Mouse (Mus musculus): ENCODE data around the gene Tatdn2.
A peak's percentile ranks its signal among the peaks of the same experiment; 100 is the strongest.
"Not testable (repeated sequence)": the region's sequence is repeated elsewhere in the genome, so short reads cannot be mapped to it uniquely, and the experiment has no call there.

The Tatdn2 gene

DNA sequence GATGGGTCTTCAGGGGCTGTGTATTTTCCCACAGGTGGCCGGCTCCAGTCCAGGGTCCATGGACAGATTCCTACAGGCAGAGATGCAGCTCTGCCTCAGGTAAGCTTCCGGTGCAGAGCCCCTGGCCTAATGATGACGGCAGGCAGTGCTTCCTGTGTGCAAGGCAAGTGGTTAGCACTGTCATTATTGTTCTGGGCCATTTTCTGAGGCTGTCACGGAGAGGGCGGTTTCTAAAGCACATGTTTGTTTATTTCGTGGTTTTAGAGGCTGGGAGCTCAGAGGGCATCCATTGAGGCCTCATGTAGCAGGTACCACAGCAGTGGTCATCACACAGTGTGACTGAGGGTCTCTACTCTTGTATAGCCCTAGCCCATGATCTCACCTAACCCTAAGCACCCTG is 23.9 kb upstream of the Tatdn2 start:
- no peak for DNase-seq

DNA sequence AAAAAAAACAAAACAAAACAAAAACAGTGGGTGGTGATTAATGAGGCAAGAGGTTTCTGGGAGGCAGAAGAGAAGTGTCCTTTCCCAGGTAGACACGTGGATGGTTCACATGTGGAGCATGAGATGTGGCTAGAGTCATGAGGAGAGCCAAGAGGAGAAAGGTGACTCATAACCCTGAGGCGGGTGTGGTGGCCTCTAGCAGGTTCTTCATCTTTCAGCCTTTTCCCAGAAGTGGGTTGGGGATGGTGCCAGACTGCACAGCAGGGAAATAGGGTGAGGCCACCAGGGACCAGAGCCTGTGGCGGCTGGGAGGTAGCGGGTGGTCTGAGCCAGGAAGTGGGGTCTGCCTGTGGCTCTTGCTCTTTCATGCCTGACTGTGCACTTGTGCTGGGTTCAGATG is 21.6 kb upstream of the Tatdn2 start:
- DNase-seq: no peak

DNA sequence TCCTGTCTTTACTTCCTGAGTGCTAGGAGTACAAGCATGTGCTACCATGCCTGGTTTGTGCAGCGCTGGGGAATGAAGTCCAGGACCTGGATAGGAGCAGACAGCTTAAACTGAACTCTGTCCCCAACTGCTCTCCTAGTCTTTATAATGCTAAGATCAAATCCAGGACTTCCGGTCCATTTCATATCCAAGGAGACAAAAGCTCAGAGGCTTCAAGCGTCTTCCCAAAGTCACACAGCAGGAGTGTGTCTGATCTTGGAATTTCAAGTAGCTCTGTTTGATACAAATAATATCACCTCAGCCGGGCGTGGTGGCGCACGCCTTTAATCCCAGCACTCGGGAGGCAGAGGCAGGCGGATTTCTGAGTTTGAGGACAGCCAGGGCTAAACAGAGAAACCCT is 20.9 kb upstream of the Tatdn2 start:
- no peak for DNase-seq

DNA sequence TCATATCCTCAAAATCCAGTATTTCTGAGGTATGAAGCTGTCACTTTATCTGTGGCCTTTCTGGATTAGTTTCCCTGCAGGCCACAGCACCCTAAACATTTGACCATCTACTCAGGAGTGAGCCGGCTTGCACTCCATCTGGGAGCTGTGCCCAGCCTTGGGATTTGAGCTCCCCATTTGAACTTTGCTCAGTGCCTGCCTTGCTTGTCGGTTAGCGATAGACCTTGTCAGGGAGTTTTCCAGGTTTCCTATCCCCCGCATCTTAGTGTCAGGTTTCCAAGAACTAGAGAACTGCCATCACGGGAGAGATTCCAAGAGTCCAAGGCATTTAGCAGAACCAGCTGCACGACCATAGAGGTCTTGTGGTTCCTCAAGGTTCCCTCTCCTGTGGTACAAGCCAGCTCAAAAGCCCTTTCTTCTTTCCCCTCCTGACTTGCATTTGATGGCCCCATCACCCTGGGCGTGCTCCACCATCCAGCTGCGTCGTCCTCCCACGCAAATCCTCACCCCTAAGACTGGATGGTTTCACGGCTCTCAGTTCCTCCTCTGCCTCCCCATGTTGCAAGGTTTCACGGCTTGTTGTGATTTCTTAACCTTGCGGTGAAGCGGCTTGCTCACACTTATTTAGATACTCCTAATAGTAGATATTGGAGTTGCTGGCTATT is 19.6 kb upstream of the Tatdn2 start:
- DNase-seq: peak; percentile 88

DNA sequence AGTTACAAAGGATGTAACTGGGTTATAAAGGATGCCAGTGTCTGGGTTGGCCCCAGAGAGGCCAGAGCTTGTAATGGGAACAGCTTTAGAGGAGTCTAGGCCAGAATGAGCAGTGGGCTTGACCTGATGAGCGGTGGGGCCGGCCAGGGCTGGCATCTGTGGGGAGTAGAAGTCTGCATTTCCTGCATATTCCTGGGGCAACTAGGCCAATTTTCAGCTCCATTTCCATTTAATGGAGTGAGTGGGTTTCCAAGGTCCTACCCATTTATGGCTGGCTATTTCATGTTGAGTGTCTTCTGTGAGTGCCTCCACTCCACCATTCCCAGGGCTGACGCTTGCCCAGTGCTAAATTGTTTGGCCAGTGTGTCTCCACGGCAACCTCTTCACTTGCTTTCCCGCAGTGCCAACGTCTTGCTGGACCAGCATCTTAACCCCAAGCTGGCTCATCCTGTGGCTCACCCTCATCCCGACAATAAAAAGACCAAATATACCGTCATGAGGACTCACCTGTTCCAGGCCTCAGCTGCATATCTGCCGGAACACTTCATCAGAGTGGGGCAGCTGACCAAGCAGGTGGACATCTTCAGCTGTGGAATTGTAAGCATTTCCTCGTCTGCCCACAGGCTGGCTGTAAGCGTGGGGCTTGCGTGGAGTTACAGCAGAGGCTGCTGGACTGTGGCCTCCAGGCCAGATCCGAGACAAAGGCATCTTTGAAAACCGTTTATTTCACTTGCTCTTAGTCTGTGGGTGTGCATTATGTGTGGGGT is 18.4 kb upstream of the Tatdn2 start:
- no peak for DNase-seq

DNA sequence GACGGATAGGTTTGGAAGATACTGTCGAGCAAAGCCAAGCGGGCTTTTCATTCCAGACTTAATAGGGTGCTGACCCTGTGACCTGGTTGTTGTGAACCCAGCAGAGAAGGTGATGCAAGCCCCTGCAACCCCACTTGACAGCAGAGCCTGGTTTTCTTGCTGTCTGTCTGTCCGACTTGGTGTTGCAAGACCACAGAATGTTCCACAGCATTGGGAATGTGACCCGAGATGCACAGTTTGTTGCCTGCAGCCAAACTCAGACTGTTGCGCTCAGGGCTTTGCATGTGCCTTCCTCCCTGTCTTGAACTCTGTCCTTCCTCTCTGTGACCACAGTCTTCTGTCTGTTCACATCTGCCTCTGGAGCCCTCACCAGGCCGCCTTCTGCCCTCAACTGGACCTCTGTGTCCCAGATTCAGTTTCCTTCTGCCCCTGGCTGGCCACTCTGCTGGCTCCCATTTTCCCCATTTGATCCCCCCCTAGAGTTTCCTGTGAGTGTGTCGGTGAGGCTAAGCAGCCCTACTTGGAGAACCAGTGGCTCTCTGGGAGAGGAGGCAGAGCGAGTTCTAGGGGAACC is 16.8 kb upstream of the Tatdn2 start:
- DNase-seq: no peak

DNA sequence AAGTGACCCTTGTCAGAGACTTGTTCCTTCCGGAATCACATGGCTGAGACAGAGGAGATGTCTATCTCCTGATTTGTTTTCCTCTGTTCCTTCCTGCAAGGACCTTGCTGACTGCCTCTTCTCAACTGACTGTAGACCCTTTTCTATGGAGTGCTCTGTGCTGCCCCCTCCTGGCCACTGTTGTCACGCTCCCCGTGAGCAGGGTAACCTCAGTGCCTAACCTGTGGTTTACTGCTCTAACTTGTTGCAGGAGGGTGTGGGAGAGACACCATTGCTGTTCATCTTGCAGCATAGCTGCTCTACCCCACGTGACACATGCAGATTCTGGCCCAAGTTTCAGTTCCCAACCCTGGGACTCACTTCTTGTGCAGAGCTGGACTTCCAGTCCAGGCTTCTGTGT is 15.6 kb upstream of the Tatdn2 start:
- DNase-seq: peak; percentile 88

DNA sequence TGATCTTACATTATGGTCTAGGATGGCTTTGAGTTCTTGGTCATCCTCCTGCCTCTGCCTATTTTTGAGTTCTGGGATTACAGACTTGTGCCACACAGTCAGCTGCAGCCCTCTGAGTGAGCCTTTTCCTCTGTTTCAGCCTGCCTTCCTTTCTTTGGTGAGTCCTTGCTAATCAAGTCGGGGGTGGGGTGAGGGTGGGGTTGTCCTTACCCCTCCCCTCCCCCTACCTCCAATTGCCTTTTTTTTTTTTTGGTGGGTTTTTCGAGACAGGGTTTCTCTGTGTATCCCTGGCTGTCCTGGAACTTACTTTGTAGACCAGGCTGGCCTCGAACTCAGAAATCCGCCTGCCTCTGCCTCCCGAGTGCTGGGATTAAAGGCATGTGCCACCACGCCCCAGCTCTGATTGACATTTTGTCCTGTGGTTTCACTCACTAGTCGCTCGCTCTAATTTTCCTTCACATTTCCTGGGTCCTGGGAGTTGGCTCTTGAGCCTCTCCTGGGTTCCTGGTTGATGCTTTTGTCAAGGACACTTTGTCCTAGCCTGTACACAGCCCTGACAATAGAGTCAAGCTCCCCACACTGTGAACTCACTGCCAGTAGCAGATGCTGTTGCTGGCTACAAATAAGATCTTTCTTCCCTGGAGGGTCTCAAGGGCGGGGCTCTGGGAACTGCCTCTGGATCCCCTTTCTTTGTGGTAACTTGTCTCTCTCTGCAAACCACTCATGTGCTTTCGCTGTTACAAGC is 13.6 kb upstream of the Tatdn2 start:
- DNase-seq: no peak

DNA sequence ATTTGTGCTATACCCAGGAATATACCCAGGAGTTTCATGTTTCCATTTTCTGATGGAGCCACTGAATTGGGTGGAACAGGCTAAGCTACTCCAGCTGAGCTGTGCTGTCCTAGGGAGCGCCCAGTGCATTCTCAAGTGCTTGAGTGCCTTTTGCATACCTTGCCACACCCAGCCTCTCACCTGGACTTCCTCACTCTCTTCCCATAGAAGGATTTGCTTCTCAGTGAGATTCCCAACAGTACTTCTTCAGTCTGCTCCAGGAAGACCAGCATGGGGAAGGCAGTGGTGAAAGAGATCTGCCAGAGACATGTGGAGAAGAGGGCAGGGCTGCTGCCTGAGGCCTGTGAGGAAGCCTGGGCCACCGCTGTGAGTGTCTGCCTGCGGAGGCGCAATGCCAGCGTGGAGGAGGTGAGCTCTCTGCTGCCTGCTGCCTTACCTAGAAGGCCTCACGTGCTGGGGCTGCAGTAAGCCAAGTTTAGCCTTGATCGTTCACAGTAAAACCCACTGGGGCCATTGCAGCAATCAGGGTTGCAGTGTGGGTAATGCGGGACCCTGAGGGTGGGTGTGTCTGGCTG is 10.2 kb upstream of the Tatdn2 start:
- no peak for DNase-seq

DNA sequence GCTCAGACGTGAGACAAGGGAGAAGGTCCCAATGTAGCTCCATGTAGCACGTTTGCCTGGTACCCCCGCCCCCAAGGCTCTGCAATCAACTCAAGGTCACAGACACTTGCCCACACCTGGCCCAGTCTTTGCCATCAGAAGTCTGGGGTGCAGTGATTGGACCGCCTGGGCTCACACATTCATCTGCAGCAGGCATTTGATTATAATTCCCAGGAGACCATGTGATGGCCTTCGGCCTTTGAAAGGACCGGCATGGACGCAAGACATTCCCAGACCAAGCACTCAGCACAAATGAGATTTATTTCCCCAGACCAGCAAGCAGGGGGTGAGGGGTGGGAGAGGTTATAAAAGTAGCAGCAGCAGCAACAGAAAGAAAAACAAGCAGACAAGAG is 6.8 kb upstream of the Tatdn2 start:
- DNase-seq: no peak

DNA sequence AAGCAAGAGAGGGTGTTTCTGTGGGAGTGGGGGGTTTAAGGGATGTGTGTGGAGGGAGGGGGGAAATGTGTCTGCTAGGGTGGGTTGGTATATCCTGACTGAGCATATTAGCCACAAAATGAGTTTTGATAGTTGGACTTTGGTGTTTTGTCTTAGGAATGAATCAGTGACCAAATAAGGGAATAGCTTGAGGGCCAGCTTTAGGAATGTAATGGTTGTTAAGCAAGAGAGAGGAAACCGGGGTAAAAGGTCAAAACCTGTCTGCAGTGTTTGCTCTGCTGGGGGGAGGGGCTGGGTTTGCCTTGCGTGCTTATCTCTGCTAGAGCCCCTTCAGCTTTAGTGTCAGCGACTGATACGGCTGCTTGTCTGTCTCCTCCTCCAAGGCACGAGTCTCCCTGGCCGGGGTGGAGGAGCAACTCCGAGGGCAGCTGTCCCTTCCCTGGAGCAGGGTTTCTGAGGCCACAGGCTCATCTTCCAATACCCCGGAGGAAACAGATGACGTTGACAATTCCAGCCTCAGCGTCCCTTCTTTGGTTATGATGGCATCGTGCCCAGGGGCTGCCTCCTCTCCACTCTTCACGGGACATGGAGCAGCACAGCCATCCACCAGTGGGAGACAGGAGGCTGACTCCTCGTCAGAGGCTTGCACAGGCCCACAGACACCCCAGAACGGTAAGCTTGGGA is 6.3 kb upstream of the Tatdn2 start:
- DNase-seq: no peak

DNA sequence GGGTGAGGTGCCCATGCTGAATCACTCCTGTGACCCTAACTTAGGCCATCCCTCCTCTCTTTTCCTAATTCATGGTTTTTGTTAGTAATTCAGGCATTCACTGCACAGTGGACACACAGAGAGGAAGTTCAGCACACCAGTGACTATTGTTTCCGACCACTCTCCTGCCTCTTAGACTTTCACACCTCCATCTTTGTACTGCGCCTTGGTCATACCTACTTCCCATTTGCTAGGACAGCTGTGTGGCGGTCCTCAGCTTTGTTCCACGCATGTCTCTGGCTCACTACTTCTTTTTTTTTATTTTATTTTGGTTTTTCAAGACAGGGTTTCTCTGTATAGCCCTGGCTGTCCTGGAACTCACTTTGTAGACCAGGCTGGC is 5.8 kb upstream of the Tatdn2 start:
- no peak for DNase-seq

DNA sequence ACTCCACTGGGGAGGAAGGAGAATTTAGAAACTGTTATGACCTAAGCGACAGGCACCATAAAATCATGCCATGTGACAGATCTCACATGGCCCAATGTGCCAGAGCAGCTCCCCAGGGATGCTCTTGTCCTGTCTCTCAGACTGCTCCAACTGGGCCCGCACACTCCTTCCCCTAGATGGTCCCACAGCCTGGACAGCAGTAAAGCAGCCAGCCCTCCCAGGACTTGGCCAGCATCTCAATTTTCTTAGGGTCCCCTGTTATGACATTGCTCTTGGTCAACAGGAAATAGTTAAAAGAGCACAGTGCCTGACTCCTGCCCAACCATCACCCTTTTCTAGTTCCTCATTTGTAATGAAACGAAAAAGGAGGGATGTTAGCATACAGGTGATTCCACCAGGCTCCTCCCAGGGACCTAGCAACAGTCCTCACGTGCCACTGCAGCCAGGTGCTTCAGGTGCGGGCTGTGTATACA is 4.2 kb upstream of the Tatdn2 start:
- DNase-seq: no peak

DNA sequence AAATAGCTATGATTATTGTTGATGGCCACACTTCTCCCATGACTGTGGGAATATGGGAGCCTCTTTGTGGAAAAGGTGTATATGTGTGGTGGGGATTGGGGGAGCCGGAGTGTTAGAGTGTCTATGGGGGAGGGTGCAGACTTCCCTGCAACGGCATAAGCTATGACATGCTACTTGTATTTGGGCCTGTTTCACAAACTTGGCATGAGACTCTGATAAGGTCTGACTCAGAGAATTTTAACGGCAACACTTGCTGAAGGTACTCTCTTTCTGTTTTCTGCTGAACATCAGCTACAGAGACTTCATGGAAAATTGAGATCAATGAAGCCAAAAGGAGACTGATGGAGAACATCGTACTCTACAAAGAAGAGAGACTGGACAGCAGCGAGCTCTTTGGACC is 3.5 kb upstream of the Tatdn2 start:
- DNase-seq: no peak

DNA sequence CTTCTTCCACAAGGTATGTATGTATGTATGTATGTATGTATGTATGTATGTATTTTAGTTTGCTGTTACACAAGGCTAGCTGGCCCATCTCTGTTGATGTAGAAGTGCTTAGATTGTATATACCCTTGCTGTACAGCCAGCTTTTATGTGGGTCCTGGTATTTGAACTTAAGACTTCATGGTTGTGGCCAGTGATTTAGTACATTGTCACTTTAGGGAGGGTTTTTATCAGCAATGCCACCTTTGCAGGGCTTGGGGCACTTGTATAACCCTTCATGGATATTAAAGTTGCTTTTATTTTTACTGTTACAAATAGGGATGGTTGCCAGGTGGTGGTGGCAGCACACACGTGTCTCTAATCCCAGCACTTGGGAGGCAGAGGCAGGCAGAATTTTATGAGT is 1.6 kb upstream of the Tatdn2 start:
- no peak for DNase-seq

DNA sequence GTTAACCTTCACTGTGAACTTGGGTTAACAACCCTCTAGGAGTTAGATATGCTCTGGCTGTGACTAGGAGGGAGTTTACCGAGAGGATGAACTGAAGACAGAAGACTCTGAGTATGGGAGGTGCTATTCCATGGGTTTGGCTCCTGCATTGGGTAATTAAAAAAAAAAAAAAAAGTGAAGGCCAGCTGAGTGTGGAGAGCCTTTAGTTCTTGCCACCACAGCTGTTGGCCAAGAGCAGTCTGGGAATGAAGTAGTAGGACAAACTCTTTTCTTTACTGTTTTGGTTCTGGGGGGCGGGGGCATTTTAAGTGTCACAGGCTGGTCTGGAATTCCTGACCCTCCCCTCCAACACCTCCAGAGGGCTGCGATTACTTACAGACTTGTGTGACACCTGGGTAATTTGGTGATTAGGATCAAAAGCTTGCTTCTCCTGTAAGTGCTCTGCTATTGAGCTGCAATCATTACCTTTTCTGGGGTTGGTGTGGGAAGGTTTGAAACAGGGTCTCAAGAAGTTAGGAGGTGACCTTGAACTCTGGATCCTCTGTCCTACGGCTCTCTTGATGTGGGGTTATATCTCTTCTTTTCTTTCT is 989 bp upstream of the Tatdn2 start:
- no peak for DNase-seq

DNA sequence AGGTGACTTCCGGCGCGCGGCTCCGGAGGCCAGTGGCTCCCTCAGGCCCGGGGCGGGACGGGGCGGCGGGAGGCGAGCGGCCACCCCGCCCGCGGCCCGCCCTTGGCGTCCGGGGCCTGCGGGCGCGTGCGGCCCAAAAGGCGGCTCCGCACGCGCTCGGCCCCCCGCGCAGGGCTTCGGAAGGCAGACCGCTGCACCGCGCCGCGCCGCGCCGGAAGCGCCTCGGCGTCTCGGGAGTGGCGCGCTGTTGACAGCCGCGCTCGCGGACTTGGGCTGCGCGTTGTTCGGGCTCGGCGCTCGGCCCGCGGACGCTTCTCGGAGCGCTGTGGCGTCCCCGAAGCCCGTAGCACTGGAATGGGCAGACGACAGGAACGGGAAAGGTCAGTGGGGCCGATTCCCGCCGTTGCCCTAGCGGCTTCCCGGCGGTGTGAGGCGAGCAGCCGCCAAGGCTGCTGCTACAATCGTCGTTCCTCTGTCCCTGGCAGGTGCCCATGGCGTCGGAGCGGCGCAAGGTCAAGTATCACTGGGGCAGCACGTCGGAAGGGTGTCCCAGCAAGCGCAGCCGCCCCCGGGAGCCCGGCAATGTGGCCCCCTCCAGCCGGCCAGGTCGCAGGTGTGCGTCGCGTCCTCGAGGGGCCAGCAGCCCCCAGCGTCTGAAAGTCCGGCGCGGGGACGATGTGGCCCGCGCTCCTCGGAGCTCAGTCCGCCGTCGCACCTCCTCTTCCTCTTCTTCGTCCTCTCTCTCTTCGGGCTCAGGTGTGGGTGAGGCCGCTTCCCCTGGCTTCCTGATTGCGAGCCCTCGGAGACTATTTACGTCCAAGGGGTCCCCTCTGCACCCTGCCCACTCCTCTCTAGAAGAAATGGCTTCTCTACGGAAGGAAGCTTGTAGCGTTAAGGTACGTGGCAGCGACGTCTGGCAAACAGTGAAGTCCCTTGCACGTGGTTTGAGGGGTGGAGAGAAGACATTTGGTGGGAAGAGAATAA is 664 bp downstream of the Tatdn2 start:
- no peak for DNase-seq

DNA sequence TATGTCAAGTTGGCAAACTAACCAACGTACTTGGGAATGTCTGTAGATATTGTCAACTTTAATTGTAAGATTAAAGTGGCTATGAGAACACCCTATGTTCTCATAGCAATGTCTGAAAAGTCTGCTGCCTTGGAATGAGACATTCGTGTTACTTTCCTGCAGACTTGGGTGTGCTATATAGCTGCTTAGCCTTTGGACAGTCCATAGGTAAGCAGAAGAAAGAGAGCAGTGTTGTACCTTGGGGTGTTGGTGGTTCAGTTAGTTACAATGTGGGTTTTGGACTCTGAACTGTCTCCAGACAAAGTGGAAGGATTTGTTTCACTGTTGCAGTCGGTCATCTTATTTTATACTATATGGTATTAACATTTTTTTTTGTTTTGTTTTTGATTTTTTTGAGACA is 15.9 kb downstream of the Tatdn2 start:
- no peak for DNase-seq

DNA sequence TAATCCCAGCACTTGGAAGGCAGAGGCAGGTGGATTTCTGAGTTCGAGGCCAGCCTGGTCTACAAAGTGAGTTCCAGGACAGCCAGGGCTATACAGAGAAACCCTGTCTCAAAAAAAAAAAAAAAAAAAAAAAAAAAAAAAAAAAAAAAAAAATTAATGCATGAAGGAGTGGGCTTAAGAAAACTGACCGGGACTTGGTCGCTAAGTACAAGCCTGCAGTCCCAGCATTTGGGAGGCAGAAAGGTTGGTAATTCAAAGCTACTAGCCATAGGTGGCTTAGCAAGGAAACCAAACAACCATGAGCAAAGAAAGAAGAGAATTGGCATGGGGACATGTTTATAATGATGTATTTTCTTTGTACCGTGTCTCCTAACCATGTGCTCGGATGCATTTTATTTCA is 16.5 kb downstream of the Tatdn2 start:
- not testable (repeated sequence) for DNase-seq

DNA sequence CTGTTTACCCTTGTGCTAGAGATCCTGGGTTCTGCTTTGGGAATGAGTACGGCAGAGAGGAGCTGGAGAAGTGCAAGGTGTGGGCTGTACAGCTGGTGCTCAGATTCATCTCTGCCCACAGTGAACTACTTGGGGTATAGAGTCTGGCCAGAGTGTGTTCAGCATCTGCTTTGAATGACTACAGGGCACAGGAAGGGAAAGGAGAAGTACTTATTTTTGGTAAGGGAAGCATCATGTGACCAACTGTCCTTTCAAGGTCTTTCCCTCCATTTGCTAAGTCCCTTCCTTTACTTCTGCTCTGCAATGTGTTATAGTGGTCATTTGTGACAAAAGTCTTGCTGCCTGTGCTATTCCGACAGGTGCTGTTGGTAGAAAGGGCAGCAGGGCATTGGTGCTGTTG is 17.4 kb downstream of the Tatdn2 start:
- DNase-seq: peak; percentile 30

DNA sequence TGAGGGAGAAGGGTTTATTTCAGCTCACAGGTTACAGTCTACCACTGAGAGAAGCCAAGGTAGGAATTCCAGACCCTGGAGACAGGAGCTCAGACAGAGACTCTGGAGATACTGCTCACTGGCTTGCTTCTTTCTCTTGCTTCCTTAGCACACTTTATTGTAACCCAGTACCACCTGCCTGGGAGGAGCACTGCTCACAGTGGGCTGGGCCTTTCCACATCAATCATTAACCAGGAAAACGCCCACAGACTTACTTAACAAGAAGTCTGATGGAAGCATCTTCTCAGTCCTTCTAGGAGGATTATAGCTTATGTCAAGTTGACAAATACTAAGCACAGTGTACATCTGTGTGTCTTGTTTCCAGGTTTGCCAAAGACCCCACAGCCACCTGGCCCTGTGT is 17.9 kb downstream of the Tatdn2 start:
- no peak for DNase-seq
